Mouse (Mus musculus): ENCODE measurements at regions not wholly inside any gene's neighbourhood (a gene's known extent, or its start where the extent isn't known, plus 50 kb on each side); places are given as distances from the start of the nearest gene placed in this dataset.

DNA sequence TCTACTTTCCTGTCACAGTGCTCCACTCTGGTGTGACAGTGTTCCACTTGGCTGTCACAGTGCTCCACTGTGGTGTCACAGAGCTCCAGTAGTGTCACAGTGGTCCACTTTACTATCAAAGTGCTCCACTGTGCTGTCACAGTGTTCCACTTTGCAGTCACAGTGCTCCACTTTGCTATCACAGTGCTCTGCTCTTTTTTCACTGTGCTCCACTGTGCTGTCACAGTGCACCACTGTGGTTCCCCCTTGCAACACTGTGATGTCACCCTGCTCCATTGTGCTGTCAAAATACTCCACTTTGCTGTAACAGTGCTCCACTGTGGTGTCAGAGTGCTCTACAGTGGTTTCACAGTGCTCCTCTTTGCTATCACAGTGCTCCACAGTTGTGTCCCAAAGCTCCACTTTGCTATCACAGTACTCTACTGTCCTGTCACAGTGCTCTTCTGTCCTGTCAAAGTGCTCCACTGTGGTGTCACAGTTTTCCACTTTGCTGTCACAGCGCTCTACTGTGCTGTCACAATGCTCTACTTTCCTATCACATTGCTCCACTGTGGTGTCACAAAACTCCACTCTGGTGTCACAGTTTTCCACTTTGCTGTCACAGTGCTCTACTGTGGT is 77.8 kb upstream of the Trpm1 start:
- 100% methylated on average over 1 of the region's 1 CpGs for WGBS
- no peak for TF ChIP-seq CTCF (IDR thresholded peaks at IDR 0.05; ENCODE audit: borderline replicate concordance, control insufficient read depth, extremely low read depth, insufficient read depth, low read length, poor library complexity)
- no peak for TF ChIP-seq POLR2A (IDR thresholded peaks at IDR 0.05; ENCODE audit: control insufficient read depth, extremely low read depth, insufficient read depth, low read length, poor library complexity)
- DNase-seq = no peak
- Histone ChIP-seq H3K4me1 (replicated peaks; ENCODE audit: control insufficient read depth, insufficient read depth, low read length) (no peaks in the 10 kb centered on the region; the same call in 1 of the 2 replicates), H3K27ac (ENCODE audit: control insufficient read depth, insufficient read depth, low read length) (no peak overlapping the region), H3K4me3 (ENCODE audit: control insufficient read depth, insufficient read depth, low read length) (no peak overlapping the region), H3K36me3 (ENCODE audit: control insufficient read depth, insufficient read depth, low read length) (no peaks in the 10 kb centered on the region), H3K27me3 (ENCODE audit: control insufficient read depth, insufficient read depth, low read length) (no peaks in the 10 kb centered on the region)

DNA sequence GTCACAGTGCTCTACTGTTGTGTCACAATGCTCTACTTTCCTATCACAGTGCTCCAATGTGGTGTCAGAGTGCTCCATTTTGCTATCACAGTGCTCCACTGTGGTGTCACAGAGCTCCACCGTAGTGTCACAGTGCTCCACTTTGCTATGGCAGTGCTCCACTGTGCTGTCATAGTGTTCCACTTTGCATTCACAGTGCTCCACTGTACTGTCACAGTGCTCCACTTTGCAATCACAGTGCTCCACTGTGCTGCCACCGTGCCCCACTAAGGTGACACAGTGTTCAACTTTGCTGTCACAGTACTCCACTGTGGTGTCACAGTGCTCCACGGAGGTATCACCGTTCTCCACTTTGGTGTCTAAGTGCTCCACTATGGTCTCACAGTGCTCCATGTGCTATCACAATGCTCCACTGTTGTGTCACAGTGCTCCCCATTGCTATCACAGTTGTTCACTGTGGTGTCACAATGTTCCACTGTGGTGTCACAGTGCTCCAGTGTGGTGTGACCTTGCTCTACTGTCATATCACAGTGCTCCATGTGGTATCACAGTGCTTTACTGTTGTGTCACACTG is 78.9 kb upstream of the Trpm1 start:
- Histone ChIP-seq H3K36me3 (ENCODE audit: control insufficient read depth, insufficient read depth, low read length) (no peaks in the 10 kb centered on the region), H3K27me3 (ENCODE audit: control insufficient read depth, insufficient read depth, low read length) (no peaks in the 10 kb centered on the region), H3K4me3 (ENCODE audit: control insufficient read depth, insufficient read depth, low read length) (no peak overlapping the region), H3K4me1 (replicated peaks; ENCODE audit: control insufficient read depth, insufficient read depth, low read length) (no peaks in the 10 kb centered on the region), H3K27ac (ENCODE audit: control insufficient read depth, insufficient read depth, low read length) (no peak overlapping the region)
- DNase-seq = no peak
- WGBS = 96% methylated on average over 4 of the region's 4 CpGs
- TF ChIP-seq POLR2A (IDR thresholded peaks at IDR 0.05; ENCODE audit: control insufficient read depth, extremely low read depth, insufficient read depth, low read length, poor library complexity) (no peak), CTCF (IDR thresholded peaks at IDR 0.05; ENCODE audit: borderline replicate concordance, control insufficient read depth, extremely low read depth, insufficient read depth, low read length, poor library complexity) (no peak)

DNA sequence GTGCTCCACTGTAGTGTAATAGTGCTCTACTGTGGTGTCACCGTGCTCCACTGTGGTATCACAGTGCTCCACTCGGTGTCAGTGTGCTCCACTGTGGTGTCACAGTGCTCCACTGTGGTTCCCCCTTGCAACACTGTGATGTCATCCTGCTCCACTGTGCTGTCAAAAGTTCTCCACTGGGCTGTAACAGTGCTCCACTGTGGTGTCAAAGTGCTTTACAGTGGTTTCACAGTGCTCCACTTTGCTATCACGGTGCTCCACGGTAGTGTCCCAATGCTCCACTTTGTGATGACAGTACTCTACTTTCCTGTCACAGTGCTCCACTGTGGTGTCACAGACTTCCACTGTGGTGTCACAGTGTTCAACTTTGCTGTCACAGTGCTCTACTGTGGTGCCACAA is 79.4 kb upstream of the Trpm1 start:
- Histone ChIP-seq H3K36me3 (ENCODE audit: control insufficient read depth, insufficient read depth, low read length) (no peaks in the 10 kb centered on the region), H3K27me3 (ENCODE audit: control insufficient read depth, insufficient read depth, low read length) (no peaks in the 10 kb centered on the region), H3K4me3 (ENCODE audit: control insufficient read depth, insufficient read depth, low read length) (no peak overlapping the region), H3K4me1 (replicated peaks; ENCODE audit: control insufficient read depth, insufficient read depth, low read length) (no peaks in the 10 kb centered on the region), H3K27ac (ENCODE audit: control insufficient read depth, insufficient read depth, low read length) (no peak overlapping the region)
- TF ChIP-seq POLR2A (IDR thresholded peaks at IDR 0.05; ENCODE audit: control insufficient read depth, extremely low read depth, insufficient read depth, low read length, poor library complexity) = no peak
- TF ChIP-seq CTCF (IDR thresholded peaks at IDR 0.05; ENCODE audit: borderline replicate concordance, control insufficient read depth, extremely low read depth, insufficient read depth, low read length, poor library complexity) = no peak
- WGBS = 91% methylated on average over 4 of the region's 4 CpGs
- no peak for DNase-seq

GRCm38 (mm10) chr7:64073781-64074180 is 79.9 kb upstream of the Trpm1 start:
- Histone ChIP-seq H3K4me3 (ENCODE audit: control insufficient read depth, insufficient read depth, low read length) (no peak overlapping the region), H3K4me1 (replicated peaks; ENCODE audit: control insufficient read depth, insufficient read depth, low read length) (no peaks in the 10 kb centered on the region)
- no peak for TF ChIP-seq POLR2A (IDR thresholded peaks at IDR 0.05; ENCODE audit: control insufficient read depth, extremely low read depth, insufficient read depth, low read length, poor library complexity)
- TF ChIP-seq CTCF (IDR thresholded peaks at IDR 0.05; ENCODE audit: borderline replicate concordance, control insufficient read depth, extremely low read depth, insufficient read depth, low read length, poor library complexity) = no peak

DNA sequence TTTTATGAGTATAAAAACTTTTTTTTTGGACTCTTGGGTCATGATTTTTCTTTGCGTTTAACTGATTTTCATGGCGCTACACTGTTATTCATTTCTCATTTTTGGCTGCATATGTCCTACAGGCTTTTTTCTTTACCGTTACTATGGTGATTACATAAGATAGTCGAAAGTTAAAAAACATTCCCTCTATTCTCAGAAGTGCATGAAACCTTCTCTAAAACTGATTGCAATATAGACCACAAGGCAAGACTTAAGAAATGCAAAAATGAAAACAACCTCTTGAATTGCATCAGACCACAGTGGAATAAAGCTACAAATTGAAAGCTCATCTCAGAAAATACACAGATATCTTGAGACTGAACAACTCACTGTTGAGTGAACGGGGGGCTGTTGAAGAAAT is 82.7 kb upstream of the Trpm1 start:
- WGBS = 94% methylated on average over 5 of the region's 5 CpGs
- Histone ChIP-seq H3K4me1 (replicated peaks; ENCODE audit: control insufficient read depth, insufficient read depth, low read length) (no peaks in the 10 kb centered on the region), H3K4me3 (ENCODE audit: control insufficient read depth, insufficient read depth, low read length) (no peak overlapping the region), H3K36me3 (ENCODE audit: control insufficient read depth, insufficient read depth, low read length) (no peaks in the 10 kb centered on the region), H3K27ac (ENCODE audit: control insufficient read depth, insufficient read depth, low read length) (no peak overlapping the region), H3K27me3 (ENCODE audit: control insufficient read depth, insufficient read depth, low read length) (no peaks in the 10 kb centered on the region)
- TF ChIP-seq POLR2A (IDR thresholded peaks at IDR 0.05; ENCODE audit: control insufficient read depth, extremely low read depth, insufficient read depth, low read length, poor library complexity) (no peak), CTCF (IDR thresholded peaks at IDR 0.05; ENCODE audit: borderline replicate concordance, control insufficient read depth, extremely low read depth, insufficient read depth, low read length, poor library complexity) (no peak)
- DNase-seq = no peak

More at GRCm38 (mm10) chr7:64073781-64074180, 79.9 kb upstream of the Trpm1 start:
- 97% methylated on average over 3 of the region's 3 CpGs for WGBS
- H3K36me3 ChIP-seq (ENCODE audit: control insufficient read depth, insufficient read depth, low read length) = no peaks in the 10 kb centered on the region
- no peaks in the 10 kb centered on the region for H3K27me3 ChIP-seq (ENCODE audit: control insufficient read depth, insufficient read depth, low read length)
- no peak overlapping the region for H3K27ac ChIP-seq (ENCODE audit: control insufficient read depth, insufficient read depth, low read length)
- no peak for DNase-seq

GRCm38 (mm10) chr7:64065529-64066247 is 87.9 kb upstream of the Trpm1 start:
- no peaks in the 10 kb centered on the region for H3K27me3 ChIP-seq (ENCODE audit: control insufficient read depth, insufficient read depth, low read length)
- H3K4me1 ChIP-seq (replicated peaks; ENCODE audit: control insufficient read depth, insufficient read depth, low read length) = peaks cover 13% of the 10 kb centered on the region
- H3K36me3 ChIP-seq (ENCODE audit: control insufficient read depth, insufficient read depth, low read length) = no peaks in the 10 kb centered on the region
- DNase-seq = no peak
- no peak overlapping the region for H3K27ac ChIP-seq (ENCODE audit: control insufficient read depth, insufficient read depth, low read length)
- WGBS = 93% methylated on average over 23 of the region's 23 CpGs
- H3K4me3 ChIP-seq (ENCODE audit: control insufficient read depth, insufficient read depth, low read length) = no peak overlapping the region
- TF ChIP-seq POLR2A (IDR thresholded peaks at IDR 0.05; ENCODE audit: control insufficient read depth, extremely low read depth, insufficient read depth, low read length, poor library complexity) (no peak), CTCF (IDR thresholded peaks at IDR 0.05; ENCODE audit: borderline replicate concordance, control insufficient read depth, extremely low read depth, insufficient read depth, low read length, poor library complexity) (no peak)
